Mouse (Mus musculus) adrenal gland (tissue): Measurements from ENCODE around the gene Cenpx.
"Not testable (repeated sequence)": the region's sequence is repeated elsewhere in the genome, so short reads cannot be mapped to it uniquely, and the experiment has no call there.

Experiments
- intact Hi-C: fragments of 180-260 bp; cut with DNase I; formaldehyde crosslinking; loops from one replicate; pipeline ENCODE4 v1.15.1; 2025
- long read RNA-seq, 2 experiments: library from polyadenylated mRNA; unstranded; transcript quantifications; one replicate each; pipeline ENCODE4 v2.0.0; 2020; ENCODE audit warnings: borderline replicate concordance in 1 of 2; ENCODE audit not compliant: insufficient replicate concordance in 1 of 2

Cenpx gene
- long read RNA-seq, experiment 1, transcript Cenpx-203 (6 exons, 873 nt): minor isoform, 5 of 137 reads
- long read RNA-seq, experiment 1, transcript Cenpx-202 (5 exons, 606 nt): major isoform, 105 of 137 reads
- long read RNA-seq, experiment 1, partial matches to known transcripts: 3 of 137 reads
- long read RNA-seq, experiment 1, other reads (novel, unspliced or antisense): 21 of 137 reads
- long read RNA-seq, experiment 2, transcript Cenpx-202 (5 exons, 606 nt): major isoform, 75 of 108 reads
- long read RNA-seq, experiment 2, partial matches to known transcripts: 1 of 108 reads
- long read RNA-seq, experiment 2, other reads (novel, unspliced or antisense): 26 of 108 reads

GRCm38 (mm10) chr11:120713580-120714518, at the start of gene Cenpx, which contains the start of gene Lrrc45:
Gene Cenpx, minus strand, starts transcription at chr11:120713738.
Gene Lrrc45, plus strand, starts transcription at chr11:120713925.
- intact Hi-C loops: loop anchor here (2.0 to 10.0 kb wide), 3 partner anchors 55 to 191 kb away; partner anchors contain the start of gene Sirt7

- intact Hi-C loops: not testable (repeated sequence)
These were observed 49.1 kb upstream of the Cenpx start, which contains the start of gene Hmga1b for GRCm38 (mm10) chr11:120762672-120763041. Gene Hmga1b, plus strand, starts transcription at chr11:120762794.

- intact Hi-C loops: no loop called here
These were observed 48.5 kb upstream of the Cenpx start for GRCm38 (mm10) chr11:120761811-120762671.

GRCm38 (mm10) chr11:120760236-120760635, 46.7 kb upstream of the Cenpx start:
- intact Hi-C loops: no loop called here

- intact Hi-C loops: no loop called here
These were observed 38.1 kb upstream of the Cenpx start for GRCm38 (mm10) chr11:120751606-120752005.

- intact Hi-C loops: no loop called here
These were observed 35.9 kb upstream of the Cenpx start for GRCm38 (mm10) chr11:120749430-120749829.

GRCm38 (mm10) chr11:120747974-120748373, 34.4 kb upstream of the Cenpx start:
- intact Hi-C loops: no loop called here

GRCm38 (mm10) chr11:120744121-120744701, 30.7 kb upstream of the Cenpx start:
- intact Hi-C loops: no loop called here

GRCm38 (mm10) chr11:120740981-120741380, 27.4 kb upstream of the Cenpx start:
- intact Hi-C loops: no loop called here

GRCm38 (mm10) chr11:120736424-120736823, 22.9 kb upstream of the Cenpx start:
- intact Hi-C loops: no loop called here

- intact Hi-C loops: no loop called here
These were observed 20.0 kb upstream of the Cenpx start for GRCm38 (mm10) chr11:120733521-120733920.

- intact Hi-C loops: no loop called here
These were observed 18.5 kb upstream of the Cenpx start, which contains the start of gene Cbr2 for GRCm38 (mm10) chr11:120731858-120732680. Gene Cbr2, minus strand, starts transcription at chr11:120732114.

- intact Hi-C loops: no loop called here
These were observed 17.9 kb upstream of the Cenpx start for GRCm38 (mm10) chr11:120731395-120731794.

GRCm38 (mm10) chr11:120730331-120730870, 16.9 kb upstream of the Cenpx start:
- intact Hi-C loops: no loop called here

- intact Hi-C loops: not testable (repeated sequence)
These were observed 16.0 kb upstream of the Cenpx start for GRCm38 (mm10) chr11:120729432-120730050.

GRCm38 (mm10) chr11:120728530-120729240, 15.1 kb upstream of the Cenpx start:
- intact Hi-C loops: no loop called here

- intact Hi-C loops: no loop called here
These were observed 14.0 kb upstream of the Cenpx start for GRCm38 (mm10) chr11:120727564-120727963.

GRCm38 (mm10) chr11:120727169-120727527, 13.6 kb upstream of the Cenpx start, which contains the start of gene Dcxr:
Gene Dcxr, minus strand, starts transcription at chr11:120727281.
- intact Hi-C loops: no loop called here
